Mouse (Mus musculus): ENCODE data around the gene Tfr2. TPM values are rescaled to one million over a fixed set of nuclear protein-coding genes. Genes with fewer than 3 reads are reported as not detected.

Gene Tfr2
- total and polyA plus RNA-seq, 3 experiments = 52.6 to 193 (median 117) TPM

DNA sequence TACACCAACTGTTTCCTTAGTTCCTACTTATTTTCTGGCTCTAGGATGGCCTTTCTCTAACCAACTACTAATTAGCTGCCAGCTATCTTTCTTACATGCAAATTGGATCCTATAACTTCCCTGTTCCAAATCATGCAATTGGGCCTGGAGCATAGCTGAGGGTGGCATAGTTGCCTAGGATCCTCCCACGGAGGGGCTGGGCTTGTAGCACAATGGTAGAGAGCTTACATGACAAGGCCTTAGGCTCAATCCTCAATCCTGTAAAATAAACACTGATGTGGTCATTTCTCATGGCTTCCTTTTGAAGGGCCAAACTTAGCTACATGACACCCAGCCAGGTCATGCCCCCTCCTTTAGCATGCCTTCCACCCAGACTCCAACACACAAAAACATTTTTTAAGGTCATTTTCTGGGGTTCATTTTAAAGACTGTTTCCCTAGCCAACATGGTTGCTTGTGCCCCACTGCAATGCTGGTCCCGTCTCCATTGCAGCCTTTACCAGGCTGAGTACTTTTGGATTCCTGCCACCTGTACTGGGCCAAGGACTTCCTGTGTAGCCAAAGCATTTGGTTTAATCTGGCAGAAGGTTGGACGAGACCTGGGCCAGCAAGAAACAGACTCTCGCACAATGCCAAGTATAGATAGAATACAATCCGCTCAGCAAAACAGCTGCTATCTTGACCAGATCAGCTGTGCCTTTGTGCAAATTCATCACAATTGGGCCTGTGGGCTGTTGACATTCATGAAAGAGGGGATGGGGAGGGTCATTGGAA, 27.7 kb upstream of the Tfr2 start:
- Histone ChIP-seq H3K4me3 (ENCODE audit: low read depth, low read length) (no peak overlapping the region), H3K36me3 (replicated peaks) (no peaks in the 10 kb centered on the region), H3K4me1 (ENCODE audit: insufficient read depth, low read depth, low read length) (peaks cover 22% of the 10 kb centered on the region), H3K9me3 (replicated peaks) (no peaks in the 10 kb centered on the region), H3K27me3 (ENCODE audit: insufficient read depth, low read length) (peaks cover 55% of the 10 kb centered on the region)
- DNase-seq (ENCODE audit: low spot score) (no peak), ATAC-seq (ENCODE audit: extremely low read depth, insufficient number of reproducible peaks, low FRiP score, poor library complexity, severe bottlenecking) (no peak)
- no peak for TF ChIP-seq GATA2 (IDR thresholded peaks at IDR 0.05; ENCODE audit: borderline replicate concordance, low read depth, low read length)
- TF ChIP-seq CTCF (IDR thresholded peaks at IDR 0.05; ENCODE audit: low read depth, low read length) = no peak
- TF ChIP-seq TAL1 (conservative IDR thresholded peaks at IDR 0.05; ENCODE audit: low read depth, low read length) = no peak
- TF ChIP-seq GATA1 (IDR thresholded peaks at IDR 0.05; ENCODE audit: borderline replicate concordance, low read length) = no peak
- TF ChIP-seq POLR2AphosphoS5 (IDR thresholded peaks at IDR 0.05; ENCODE audit: insufficient replicate concordance, low read depth, low read length) = no peak

DNA sequence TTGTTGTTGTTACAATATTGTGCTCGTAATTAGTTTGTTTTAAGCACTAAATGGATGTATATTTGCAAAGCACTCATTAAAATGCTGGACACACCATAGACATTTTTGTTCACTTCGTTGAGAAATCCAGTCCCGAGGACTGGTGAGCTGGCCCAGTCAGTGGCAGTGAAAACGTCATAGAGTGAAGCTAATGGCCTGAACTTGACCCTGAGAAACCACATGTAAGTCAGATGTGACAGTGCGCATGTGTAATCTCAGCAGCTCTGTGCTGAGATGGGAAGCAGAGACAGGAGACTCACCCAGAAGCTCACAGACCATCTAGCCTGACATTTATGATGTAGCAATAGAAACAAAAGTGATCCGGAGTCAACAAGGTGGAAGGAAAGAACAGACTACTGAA, 24.7 kb upstream of the Tfr2 start:
- Histone ChIP-seq H3K9me3 (replicated peaks) (no peaks in the 10 kb centered on the region), H3K27me3 (ENCODE audit: insufficient read depth, low read length) (peaks cover 48% of the 10 kb centered on the region), H3K4me1 (ENCODE audit: insufficient read depth, low read depth, low read length) (peaks cover 4% of the 10 kb centered on the region; the same call in 1 of the 2 replicates), H3K4me3 (ENCODE audit: low read depth, low read length) (no peak overlapping the region), H3K36me3 (replicated peaks) (no peaks in the 10 kb centered on the region)
- no peak for TF ChIP-seq GATA2 (IDR thresholded peaks at IDR 0.05; ENCODE audit: borderline replicate concordance, low read depth, low read length)
- no peak for TF ChIP-seq GATA1 (IDR thresholded peaks at IDR 0.05; ENCODE audit: borderline replicate concordance, low read length)
- TF ChIP-seq POLR2AphosphoS5 (IDR thresholded peaks at IDR 0.05; ENCODE audit: insufficient replicate concordance, low read depth, low read length) = no peak
- TF ChIP-seq CTCF (IDR thresholded peaks at IDR 0.05; ENCODE audit: low read depth, low read length) = no peak
- TF ChIP-seq TAL1 (conservative IDR thresholded peaks at IDR 0.05; ENCODE audit: low read depth, low read length) = no peak
- DNase-seq (ENCODE audit: low spot score) = no peak
- ATAC-seq (ENCODE audit: extremely low read depth, insufficient number of reproducible peaks, low FRiP score, poor library complexity, severe bottlenecking) = no peak

DNA sequence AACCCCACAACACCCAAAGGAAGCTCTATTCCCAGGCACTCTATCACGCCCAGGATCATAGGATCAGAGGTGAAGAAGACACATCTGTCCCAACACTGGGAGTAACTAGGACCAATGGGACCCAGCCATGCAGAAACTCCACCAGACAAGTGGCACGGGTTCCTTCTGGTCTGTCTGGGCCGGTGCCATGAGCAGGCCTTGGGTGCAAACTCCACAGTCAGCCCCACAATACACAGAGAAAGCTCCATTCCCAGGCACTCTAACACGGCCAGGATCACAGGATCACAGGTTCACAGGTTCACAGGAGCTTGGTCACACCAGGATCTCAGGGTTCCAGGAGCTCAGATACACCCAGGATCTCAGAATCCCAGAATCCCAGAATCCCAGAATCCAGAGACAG, 24.0 kb upstream of the Tfr2 start:
- Histone ChIP-seq H3K4me3 (ENCODE audit: low read depth, low read length) (no peak overlapping the region), H3K4me1 (ENCODE audit: insufficient read depth, low read depth, low read length) (0 out of 2 replicates have a peak, but pooled peaks cover 2% of the 10 kb centered on the region), H3K9me3 (replicated peaks) (no peaks in the 10 kb centered on the region), H3K27me3 (ENCODE audit: insufficient read depth, low read length) (peaks cover 50% of the 10 kb centered on the region), H3K36me3 (replicated peaks) (no peaks in the 10 kb centered on the region)
- TF ChIP-seq POLR2AphosphoS5 (IDR thresholded peaks at IDR 0.05; ENCODE audit: insufficient replicate concordance, low read depth, low read length) = no peak
- no peak for TF ChIP-seq GATA2 (IDR thresholded peaks at IDR 0.05; ENCODE audit: borderline replicate concordance, low read depth, low read length)
- TF ChIP-seq GATA1 (IDR thresholded peaks at IDR 0.05; ENCODE audit: borderline replicate concordance, low read length) = no peak
- TF ChIP-seq CTCF (IDR thresholded peaks at IDR 0.05; ENCODE audit: low read depth, low read length) = no peak
- no peak for TF ChIP-seq TAL1 (conservative IDR thresholded peaks at IDR 0.05; ENCODE audit: low read depth, low read length)
- DNase-seq (ENCODE audit: low spot score) (no peak), ATAC-seq (ENCODE audit: extremely low read depth, insufficient number of reproducible peaks, low FRiP score, poor library complexity, severe bottlenecking) (no peak)

DNA sequence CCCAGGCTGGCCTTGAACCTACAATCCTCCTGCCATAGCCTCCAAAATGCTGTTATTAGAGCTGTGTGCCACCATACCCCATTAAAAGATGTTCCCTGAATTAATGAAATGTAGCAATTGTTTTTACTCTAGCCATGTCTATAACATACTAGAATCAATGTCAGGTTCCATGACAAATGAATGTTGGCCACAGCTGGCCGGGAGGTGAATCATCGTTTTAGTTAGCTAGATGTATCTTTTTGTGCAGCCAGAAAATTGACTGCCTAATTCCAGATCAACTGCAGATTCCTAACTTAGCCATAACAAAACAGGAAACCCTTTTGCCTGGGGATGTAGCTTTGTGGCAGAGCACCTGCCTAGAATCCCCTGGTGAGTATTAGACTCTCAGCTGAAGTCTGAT, 19.8 kb upstream of the Tfr2 start:
- Histone ChIP-seq H3K4me1 (ENCODE audit: insufficient read depth, low read depth, low read length) (peaks cover 9% of the 10 kb centered on the region), H3K27me3 (ENCODE audit: insufficient read depth, low read length) (peaks cover 50% of the 10 kb centered on the region), H3K36me3 (replicated peaks) (no peaks in the 10 kb centered on the region), H3K9me3 (replicated peaks) (no peaks in the 10 kb centered on the region), H3K4me3 (ENCODE audit: low read depth, low read length) (no peak overlapping the region)
- no peak for DNase-seq (ENCODE audit: low spot score)
- ATAC-seq (ENCODE audit: extremely low read depth, insufficient number of reproducible peaks, low FRiP score, poor library complexity, severe bottlenecking) = no peak
- TF ChIP-seq POLR2AphosphoS5 (IDR thresholded peaks at IDR 0.05; ENCODE audit: insufficient replicate concordance, low read depth, low read length) (no peak), TAL1 (conservative IDR thresholded peaks at IDR 0.05; ENCODE audit: low read depth, low read length) (no peak), GATA2 (IDR thresholded peaks at IDR 0.05; ENCODE audit: borderline replicate concordance, low read depth, low read length) (no peak), CTCF (IDR thresholded peaks at IDR 0.05; ENCODE audit: low read depth, low read length) (no peak), GATA1 (IDR thresholded peaks at IDR 0.05; ENCODE audit: borderline replicate concordance, low read length) (no peak)

DNA sequence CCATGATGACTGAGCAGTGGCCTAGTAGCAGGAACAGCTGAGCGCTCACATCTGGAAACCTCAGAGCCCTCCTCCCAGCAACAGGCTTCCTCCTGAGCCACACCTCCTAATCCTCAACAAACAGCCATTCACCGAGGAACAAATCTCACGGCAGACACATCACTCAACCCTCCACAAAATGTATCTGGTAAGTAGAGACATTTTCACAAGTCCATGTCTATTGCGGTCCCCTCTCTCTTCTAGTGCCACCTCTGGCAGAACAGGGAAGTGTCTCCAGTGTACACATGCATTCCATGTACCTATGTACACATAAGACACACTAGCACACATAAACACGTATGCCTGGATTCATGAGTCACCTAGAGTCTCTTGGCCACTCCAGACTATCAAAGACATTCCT, 18.5 kb upstream of the Tfr2 start:
- peaks cover 9% of the 10 kb centered on the region for H3K4me1 ChIP-seq (ENCODE audit: insufficient read depth, low read depth, low read length)
- DNase-seq (ENCODE audit: low spot score) (no peak), ATAC-seq (ENCODE audit: extremely low read depth, insufficient number of reproducible peaks, low FRiP score, poor library complexity, severe bottlenecking) (no peak)
- peaks cover 51% of the 10 kb centered on the region for H3K27me3 ChIP-seq (ENCODE audit: insufficient read depth, low read length)
- no peak overlapping the region for H3K4me3 ChIP-seq (ENCODE audit: low read depth, low read length)
- H3K9me3 ChIP-seq (replicated peaks) = peaks cover 3% of the 10 kb centered on the region
- TF ChIP-seq GATA1 (IDR thresholded peaks at IDR 0.05; ENCODE audit: borderline replicate concordance, low read length) = no peak
- no peak for TF ChIP-seq POLR2AphosphoS5 (IDR thresholded peaks at IDR 0.05; ENCODE audit: insufficient replicate concordance, low read depth, low read length)
- no peak for TF ChIP-seq CTCF (IDR thresholded peaks at IDR 0.05; ENCODE audit: low read depth, low read length)
- TF ChIP-seq TAL1 (conservative IDR thresholded peaks at IDR 0.05; ENCODE audit: low read depth, low read length) = no peak
- no peak for TF ChIP-seq GATA2 (IDR thresholded peaks at IDR 0.05; ENCODE audit: borderline replicate concordance, low read depth, low read length)
- no peaks in the 10 kb centered on the region for H3K36me3 ChIP-seq (replicated peaks)

DNA sequence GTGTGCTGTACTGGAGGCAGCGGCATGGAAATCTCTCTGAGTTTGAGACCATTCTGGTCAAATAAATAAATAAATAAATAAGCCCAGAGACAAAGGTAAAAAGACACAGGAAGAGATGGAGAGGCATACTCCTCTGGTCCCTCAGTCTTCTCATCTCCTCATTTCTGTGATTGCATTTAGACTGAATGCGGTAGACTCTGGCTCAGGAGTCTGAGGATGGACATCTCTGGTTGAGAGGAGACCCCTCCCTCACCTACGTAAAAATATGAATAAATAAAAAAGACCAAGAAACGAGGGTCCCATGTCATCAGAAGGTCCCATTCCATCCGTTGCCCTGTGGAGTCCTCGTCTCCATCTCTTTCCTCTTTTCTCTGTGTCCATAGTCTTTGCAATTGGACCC, 16.6 kb upstream of the Tfr2 start:
- peaks cover 3% of the 10 kb centered on the region for H3K9me3 ChIP-seq (replicated peaks)
- ATAC-seq (ENCODE audit: extremely low read depth, insufficient number of reproducible peaks, low FRiP score, poor library complexity, severe bottlenecking) = no peak
- TF ChIP-seq CTCF (IDR thresholded peaks at IDR 0.05; ENCODE audit: low read depth, low read length) (no peak), POLR2AphosphoS5 (IDR thresholded peaks at IDR 0.05; ENCODE audit: insufficient replicate concordance, low read depth, low read length) (no peak), TAL1 (conservative IDR thresholded peaks at IDR 0.05; ENCODE audit: low read depth, low read length) (no peak), GATA2 (IDR thresholded peaks at IDR 0.05; ENCODE audit: borderline replicate concordance, low read depth, low read length) (no peak), GATA1 (IDR thresholded peaks at IDR 0.05; ENCODE audit: borderline replicate concordance, low read length) (no peak)
- peaks cover 9% of the 10 kb centered on the region for H3K4me1 ChIP-seq (ENCODE audit: insufficient read depth, low read depth, low read length)
- H3K27me3 ChIP-seq (ENCODE audit: insufficient read depth, low read length) = peaks cover 53% of the 10 kb centered on the region
- DNase-seq (ENCODE audit: low spot score) = no peak
- H3K36me3 ChIP-seq (replicated peaks) = no peaks in the 10 kb centered on the region
- H3K4me3 ChIP-seq (ENCODE audit: low read depth, low read length) = no peak overlapping the region; the same call in 1 of the 2 replicates
